Mouse (Mus musculus) heart, postnatal 0 days (tissue): Measurements from ENCODE around the gene Lrrc1.

Experiments
- CTCF ChIP-seq: IDR thresholded peaks from 2 replicates; pipeline ENCODE4 v1.5.1; 2016; ENCODE audit warnings: antibody characterized with exemption, control low read depth, low read depth
- EP300 ChIP-seq: IDR thresholded peaks from 2 replicates; pipeline ENCODE4 v1.6.1; 2016; ENCODE audit warnings: antibody characterized with exemption, low read depth

- no peak for TF ChIP-seq EP300
- TF ChIP-seq CTCF, result no peak
These were observed 58.8 kb downstream of the Lrrc1 start for GRCm38 (mm10) chr9:77485915-77486314.
